Mouse (Mus musculus) MEL (cell line): ENCODE measurements around the gene Aifm1. TPM values are rescaled to one million over a fixed set of nuclear protein-coding genes. Genes with fewer than 3 reads are reported as not detected.

Experiments used
- DNase-seq: peaks from one replicate; pipeline ENCODE4 v3.0.0; 2011; ENCODE audit warnings: low read depth, low spot score
- H3K27ac ChIP-seq: 2 replicates; pipeline ENCODE4 v1.5.1; 2012; ENCODE audit warnings: low read depth, mild to moderate bottlenecking, control low read depth, low read length, moderate library complexity; ENCODE audit not compliant: control insufficient read depth
- H3K27me3 ChIP-seq, 2 experiments: fragments of 150-350 bp in 1 of 2; sonication (generic) in 1 of 2; 2 replicates each; pipeline ENCODE4 v1.6.1; 2012; ENCODE audit warnings: low read length in 2 of 2, mild to moderate bottlenecking in 2 of 2, improper control_type of control experiment in 1 of 2, moderate library complexity in 1 of 2; ENCODE audit not compliant: insufficient read depth in 2 of 2, control insufficient read depth in 1 of 2
- H3K36me3 ChIP-seq, 2 experiments: 2 replicates each; pipeline ENCODE4 v1.6.1; 2012 to 2014; ENCODE audit warnings: low read length in 2 of 2, improper control_type of control experiment in 1 of 2, inconsistent platforms in 1 of 2, mild to moderate bottlenecking in 1 of 2; ENCODE audit not compliant: insufficient read depth in 2 of 2, control insufficient read depth in 1 of 2
- H3K4me1 ChIP-seq, 2 experiments: fragments of 150-350 bp in 1 of 2; sonication (generic) in 1 of 2; 2 replicates each; pipeline ENCODE4 v1.6.1; 2012; ENCODE audit warnings: low read length in 2 of 2, improper control_type of control experiment in 1 of 2, mild to moderate bottlenecking in 1 of 2; ENCODE audit not compliant: insufficient read depth in 2 of 2, control insufficient read depth in 1 of 2
- H3K4me3 ChIP-seq, 2 experiments: fragments of 150-350 bp in 1 of 2; sonication (generic) in 1 of 2; 2 replicates each; pipeline ENCODE4 v1.5.1; 2012; ENCODE audit warnings: low read depth in 2 of 2, low read length in 2 of 2, mild to moderate bottlenecking in 2 of 2, moderate library complexity in 2 of 2, control low read depth in 1 of 2, improper control_type of control experiment in 1 of 2; ENCODE audit not compliant: control insufficient read depth in 1 of 2, insufficient read depth in 1 of 2
- H3K79me2 ChIP-seq: 2 replicates; pipeline ENCODE4 v1.6.1; 2012; ENCODE audit warnings: mild to moderate bottlenecking, low read length, moderate library complexity; ENCODE audit not compliant: control insufficient read depth, poor library complexity, insufficient read depth
- H3K9ac ChIP-seq: 2 replicates; pipeline ENCODE4 v1.6.1; 2012; ENCODE audit warnings: low read depth, mild to moderate bottlenecking, control low read depth, low read length, moderate library complexity; ENCODE audit not compliant: control insufficient read depth, poor library complexity, severe bottlenecking
- H3K9me3 ChIP-seq: fragments of 150-350 bp; sonication (generic); replicated peaks from 2 replicates; pipeline ENCODE4 v1.6.1; 2012; ENCODE audit warnings: mild to moderate bottlenecking, low read length, improper control_type of control experiment, moderate library complexity; ENCODE audit not compliant: insufficient read depth
- ETS1 ChIP-seq: IDR thresholded peaks from 2 replicates; pipeline ENCODE4 v1.6.1; 2012; ENCODE audit warnings: low read depth, mild to moderate bottlenecking, inconsistent platforms, low read length, improper control_type of control experiment, moderate library complexity
- GABPA ChIP-seq: IDR thresholded peaks from 2 replicates; pipeline ENCODE4 v1.6.1; 2012; ENCODE audit warnings: low read depth, mild to moderate bottlenecking, inconsistent platforms, low read length, improper control_type of control experiment, moderate library complexity
- GATA1 ChIP-seq: IDR thresholded peaks from 2 replicates; pipeline ENCODE4 v1.6.1; 2011; ENCODE audit warnings: low read depth, low read length, improper control_type of control experiment
- JUND ChIP-seq: IDR thresholded peaks from 2 replicates; pipeline ENCODE4 v1.6.1; 2011; ENCODE audit warnings: low read depth, mild to moderate bottlenecking, improper control_type of control experiment, low read length
- KAT2A ChIP-seq: conservative IDR thresholded peaks from 2 replicates; pipeline ENCODE4 v1.6.1; 2012; ENCODE audit warnings: low read depth, low read length, improper control_type of control experiment, inconsistent platforms
- MYB ChIP-seq: IDR thresholded peaks from 2 replicates; pipeline ENCODE4 v1.6.1; 2011; ENCODE audit warnings: mild to moderate bottlenecking, low read depth, low read length, improper control_type of control experiment
- MYC ChIP-seq: IDR thresholded peaks from 2 replicates; pipeline ENCODE4 v1.6.1; 2011; ENCODE audit warnings: low read depth, mild to moderate bottlenecking, low read length, improper control_type of control experiment, moderate library complexity
- NELFE ChIP-seq: IDR thresholded peaks from 2 replicates; pipeline ENCODE4 v1.6.1; 2011; ENCODE audit warnings: low read depth, low read length, improper control_type of control experiment
- POLR2A ChIP-seq, 2 experiments: IDR thresholded peaks; 2 replicates each; pipeline ENCODE4 v1.6.1; 2011 to 2012; ENCODE audit warnings: low read length in 2 of 2, mild to moderate bottlenecking in 2 of 2, control low read depth in 1 of 2, improper control_type of control experiment in 1 of 2, low read depth in 1 of 2, moderate library complexity in 1 of 2; ENCODE audit not compliant: control insufficient read depth in 1 of 2, insufficient read depth in 1 of 2, poor library complexity in 1 of 2
- RAD21 ChIP-seq: IDR thresholded peaks from 2 replicates; pipeline ENCODE4 v1.6.1; 2011; ENCODE audit warnings: mild to moderate bottlenecking, low read depth, low read length, improper control_type of control experiment
- RCOR1 ChIP-seq: IDR thresholded peaks from 2 replicates; pipeline ENCODE4 v1.6.1; 2012; ENCODE audit warnings: low read depth, mild to moderate bottlenecking, inconsistent platforms, low read length, improper control_type of control experiment
- TAL1 ChIP-seq: IDR thresholded peaks from 2 replicates; pipeline ENCODE4 v1.6.1; 2012; ENCODE audit warnings: mild to moderate bottlenecking, inconsistent platforms, low read length, moderate library complexity, mixed read lengths
- TBP ChIP-seq: IDR thresholded peaks from 2 replicates; pipeline ENCODE4 v1.8.0; 2011; ENCODE audit warnings: low read depth, low read length, improper control_type of control experiment
- TCF12 ChIP-seq: IDR thresholded peaks from 2 replicates; pipeline ENCODE4 v1.6.1; 2014; ENCODE audit warnings: low read depth, mild to moderate bottlenecking, inconsistent platforms, low read length, improper control_type of control experiment, moderate library complexity
- UBTF ChIP-seq: IDR thresholded peaks from 2 replicates; pipeline ENCODE4 v1.6.1; 2012; ENCODE audit warnings: low read depth, mild to moderate bottlenecking, inconsistent platforms, low read length, improper control_type of control experiment, moderate library complexity, borderline replicate concordance; ENCODE audit not compliant: insufficient read depth
- ZMIZ1 ChIP-seq: IDR thresholded peaks from 2 replicates; pipeline ENCODE4 v1.6.1; 2012; ENCODE audit warnings: low read depth, mild to moderate bottlenecking, inconsistent platforms, low read length, improper control_type of control experiment, moderate library complexity
- ZNF384 ChIP-seq: IDR thresholded peaks from 2 replicates; pipeline ENCODE4 v1.6.1; 2012; ENCODE audit warnings: low read depth, mild to moderate bottlenecking, inconsistent platforms, low read length, improper control_type of control experiment
- polyA plus RNA-seq, 2 experiments: library from polyadenylated mRNA; stranded (reverse) in 1 of 2; unstranded in 1 of 2; fragments of >175 nt in 1 of 2; fragments of >200 nt in 1 of 2; gene quantifications; 2 replicates each; pipeline versions ENCODE4 v1.2.1 to v1.2.4; 2012; ENCODE audit warnings: low replicate concordance in 2 of 2, low read depth in 1 of 2; ENCODE audit not compliant: insufficient read length in 2 of 2, insufficient read depth in 1 of 2, missing spikeins in 1 of 2
- total RNA-seq: library from RNA; depleted of rRNA; stranded (reverse); fragments of 300-350 nt; gene quantifications from 2 replicates; pipeline ENCODE4 v1.2.3, GENCODE M21; 2012

Gene Aifm1
- total and polyA plus RNA-seq, 3 experiments = 69.1 to 99.1 TPM; not detected in 1

- TF ChIP-seq TAL1 (no peak), TCF12 (no peak), GATA1 (no peak), RCOR1 (no peak), TBP (no peak), RAD21 (no peak), UBTF (no peak), NELFE (no peak), JUND (no peak), GABPA (no peak), ZMIZ1 (no peak), POLR2A (IDR thresholded peaks at IDR 0.05; ENCODE audit: control insufficient read depth in 1 of 2, insufficient read depth in 1 of 2, low read depth in 1 of 2, low read length in 2 of 2, poor library complexity in 1 of 2) (no peak), KAT2A (no peak), MYC (no peak), MYB (no peak), ZNF384 (no peak)
- peaks cover 0 to 6% of the 10 kb centered on the region in 2 experiments; a peak in 2 of 4 replicates for H3K36me3 ChIP-seq
- no peak overlapping the region for H3K9ac ChIP-seq
- no peaks in the 10 kb centered on the region for H3K9me3 ChIP-seq
- H3K27ac ChIP-seq = no peak overlapping the region
- H3K27me3 ChIP-seq = no peaks in the 10 kb centered on the region
- no peak for DNase-seq
- H3K4me1 ChIP-seq = no peaks in the 10 kb centered on the region
- no peak overlapping the region for H3K4me3 ChIP-seq
- H3K79me2 ChIP-seq = no peaks in the 10 kb centered on the region
Measured at GRCm38 (mm10) chrX:48481095-48481494, 32.3 kb downstream of the Aifm1 start.

GRCm38 (mm10) chrX:48467355-48467946 is 45.9 kb downstream of the Aifm1 start:
- Histone ChIP-seq H3K79me2 (no peaks in the 10 kb centered on the region; the same call in 1 of the 2 replicates), H3K4me3 (no peak overlapping the region), H3K9ac (no peak overlapping the region), H3K9me3 (no peaks in the 10 kb centered on the region), H3K4me1 (peaks cover 0 to 14% of the 10 kb centered on the region in 2 experiments; a peak in 2 of 4 replicates), H3K27ac (no peak overlapping the region), H3K27me3 (no peaks in the 10 kb centered on the region), H3K36me3 (peaks cover 0 to 17% of the 10 kb centered on the region in 2 experiments; a peak in 2 of 4 replicates)
- no peak for DNase-seq
- no peak for TF ChIP-seq ETS1
- no peak for TF ChIP-seq TBP
